Mouse (Mus musculus) thymus, postnatal 0 days (tissue): ENCODE data around the gene Tbc1d2b. TPM values are rescaled to one million over a fixed set of nuclear protein-coding genes. Genes with fewer than 3 reads are reported as not detected.

ENCODE experiments used
- DNase-seq: peaks from one replicate; pipeline ENCODE4 v3.0.0-alpha.2; 2015; ENCODE audit warnings: low spot score
- polyA plus RNA-seq: library from polyadenylated mRNA; unstranded; fragments of >200 nt; fragmentation: Nextera tagmentation; extraction: Ambion mirVana; gene quantifications from 2 replicates; pipeline ENCODE4 v1.2.1, GENCODE M21; 2015

The Tbc1d2b gene
- polyA plus RNA-seq, 1 experiment from 2014 or later, result 9.7 TPM

GRCm38 (mm10) chr9:90173330-90173729, 97.3 kb downstream of the Tbc1d2b start:
- DNase-seq, result no peak

- DNase-seq, result no peak
Observed at GRCm38 (mm10) chr9:90172528-90173321, 97.9 kb downstream of the Tbc1d2b start.

GRCm38 (mm10) chr9:90171421-90171820, 99.2 kb downstream of the Tbc1d2b start:
- no peak for DNase-seq

- DNase-seq, result no peak
Observed at GRCm38 (mm10) chr9:90169965-90170364, 100.6 kb downstream of the Tbc1d2b start.

- DNase-seq, result no peak
Observed at GRCm38 (mm10) chr9:90166615-90167014, 104.0 kb downstream of the Tbc1d2b start.

- DNase-seq, result no peak
Observed at GRCm38 (mm10) chr9:90165590-90165989, 105.0 kb downstream of the Tbc1d2b start.

- no peak for DNase-seq
Observed at GRCm38 (mm10) chr9:90164670-90165453, 105.7 kb downstream of the Tbc1d2b start.

GRCm38 (mm10) chr9:90163749-90164095, 106.9 kb downstream of the Tbc1d2b start:
- DNase-seq, result no peak

GRCm38 (mm10) chr9:90162926-90163748, 107.5 kb downstream of the Tbc1d2b start, which contains the start of gene Adamts7:
Gene Adamts7, plus strand, starts transcription at chr9:90163069.
- DNase-seq, result peak; percentile 10

- peak; percentile 29 for DNase-seq
Observed at GRCm38 (mm10) chr9:90162243-90162925, 108.2 kb downstream of the Tbc1d2b start.

Other genes starting within 250 kb of the Tbc1d2b start
- 65.4 and 66.0 TPM in 2 replicates for gene Ctsh, start 216.7 kb downstream of the Tbc1d2b start, polyA plus RNA-seq
- gene Morf4l1, start 156.0 kb downstream of the Tbc1d2b start, polyA plus RNA-seq, result 323 and 332 TPM in 2 replicates
- gene Adamts7, start 107.7 kb downstream of the Tbc1d2b start, polyA plus RNA-seq, result 0.35 and 0.40 TPM in 2 replicates